Mouse (Mus musculus): ENCODE data around the gene Trib3. TPM values are rescaled to one million over a fixed set of nuclear protein-coding genes. Genes with fewer than 3 reads are reported as not detected.
"Not testable (repeated sequence)": the region's sequence is repeated elsewhere in the genome, so short reads cannot be mapped to it uniquely, and the experiment has no call there.

Gene Trib3
- polyA plus RNA-seq, 1 experiment from 2014 or later: 0.89 TPM

- ATAC-seq: peak; percentile 72
- Histone ChIP-seq H3K9me3 (no peaks in the 10 kb centered on the region), H3K4me2 (replicated peaks) (peak overlapping the region; percentile 34), H3K27me3 (0 out of 2 replicates have a peak, but pooled peaks cover 4% of the 10 kb centered on the region), H3K27ac (peak overlapping the region; percentile 68), H3K9ac (replicated peaks) (no peak overlapping the region), H3K4me1 (replicated peaks) (peaks cover 6% of the 10 kb centered on the region; the same call in 1 of the 2 replicates), H3K36me3 (no peaks in the 10 kb centered on the region), H3K4me3 (replicated peaks) (peak overlapping the region; percentile 9; the same call in 1 of the 2 replicates)
- 10% methylated on average over 17 of the region's 17 CpGs for WGBS
Observed at GRCm38 (mm10) chr2:152363245-152364147, 19.7 kb upstream of the Trib3 start.

DNA sequence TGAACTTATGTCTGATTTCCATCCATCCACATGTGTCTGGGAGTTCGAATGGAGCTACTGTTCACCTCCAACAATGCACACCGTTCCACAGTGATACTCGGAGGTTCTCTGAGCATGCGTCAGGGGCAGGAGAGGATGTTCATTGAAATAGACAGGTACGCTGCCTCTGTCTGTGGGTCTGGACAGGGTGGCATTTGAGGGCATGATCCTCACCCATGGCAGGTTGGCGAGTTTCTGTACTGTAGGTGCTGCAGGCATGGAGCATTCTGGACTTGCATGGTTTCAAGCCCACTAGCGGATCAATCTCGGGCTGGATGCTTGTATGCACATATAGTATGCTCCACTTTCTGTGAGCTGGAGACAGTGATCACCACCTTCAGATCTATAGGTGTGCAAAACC lies 17.4 kb upstream of the Trib3 start:
- no peak overlapping the region for H3K4me2 ChIP-seq (replicated peaks)
- no peaks in the 10 kb centered on the region for H3K36me3 ChIP-seq
- 0 out of 2 replicates have a peak, but pooled peaks cover 6% of the 10 kb centered on the region for H3K4me1 ChIP-seq (replicated peaks)
- no peaks in the 10 kb centered on the region for H3K9me3 ChIP-seq
- H3K27me3 ChIP-seq: no peaks in the 10 kb centered on the region
- no peak for ATAC-seq
- no peak overlapping the region for H3K4me3 ChIP-seq (replicated peaks)
- H3K27ac ChIP-seq: no peak overlapping the region
- 91% methylated on average over 8 of the region's 8 CpGs for WGBS
- no peak overlapping the region for H3K9ac ChIP-seq (replicated peaks)

GRCm38 (mm10) chr2:152360271-152360775 lies 16.5 kb upstream of the Trib3 start:
- no peaks in the 10 kb centered on the region for H3K9me3 ChIP-seq
- WGBS: 62% methylated on average over 7 of the region's 7 CpGs
- H3K4me3 ChIP-seq (replicated peaks): no peak overlapping the region
- no peaks in the 10 kb centered on the region for H3K27me3 ChIP-seq
- ATAC-seq: no peak
- H3K4me2 ChIP-seq (replicated peaks): no peak overlapping the region
- H3K27ac ChIP-seq: no peak overlapping the region
- 0 out of 2 replicates have a peak, but pooled peaks cover 6% of the 10 kb centered on the region for H3K4me1 ChIP-seq (replicated peaks)
- no peaks in the 10 kb centered on the region for H3K36me3 ChIP-seq
- no peak overlapping the region for H3K9ac ChIP-seq (replicated peaks)

DNA sequence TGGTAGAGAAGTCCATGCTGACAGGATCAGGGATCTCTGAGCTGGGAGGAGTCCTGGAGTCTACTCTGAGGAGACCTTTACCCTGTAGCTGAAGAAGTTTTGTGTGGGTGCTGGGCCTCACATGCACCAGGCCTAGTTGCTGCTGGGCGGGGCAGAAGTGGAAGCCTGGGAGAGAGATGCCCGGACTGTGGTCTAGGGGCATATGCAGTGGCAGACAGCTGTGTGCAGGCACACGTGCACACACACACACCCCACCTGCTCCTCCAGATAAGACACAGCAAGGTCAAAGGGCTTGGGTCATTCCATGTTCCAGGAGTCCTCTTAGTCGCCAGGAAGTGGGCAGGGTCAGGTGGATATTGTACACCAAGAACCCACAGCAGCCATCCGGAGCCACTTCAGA lies 15.8 kb upstream of the Trib3 start:
- ATAC-seq: no peak
- Histone ChIP-seq H3K27me3 (no peaks in the 10 kb centered on the region), H3K27ac (no peak overlapping the region), H3K4me1 (replicated peaks) (0 out of 2 replicates have a peak, but pooled peaks cover 6% of the 10 kb centered on the region), H3K4me3 (replicated peaks) (no peak overlapping the region), H3K36me3 (no peaks in the 10 kb centered on the region), H3K4me2 (replicated peaks) (no peak overlapping the region), H3K9ac (replicated peaks) (no peak overlapping the region), H3K9me3 (no peaks in the 10 kb centered on the region)
- 83% methylated on average over 5 of the region's 5 CpGs for whole genome bisulfite sequencing

DNA sequence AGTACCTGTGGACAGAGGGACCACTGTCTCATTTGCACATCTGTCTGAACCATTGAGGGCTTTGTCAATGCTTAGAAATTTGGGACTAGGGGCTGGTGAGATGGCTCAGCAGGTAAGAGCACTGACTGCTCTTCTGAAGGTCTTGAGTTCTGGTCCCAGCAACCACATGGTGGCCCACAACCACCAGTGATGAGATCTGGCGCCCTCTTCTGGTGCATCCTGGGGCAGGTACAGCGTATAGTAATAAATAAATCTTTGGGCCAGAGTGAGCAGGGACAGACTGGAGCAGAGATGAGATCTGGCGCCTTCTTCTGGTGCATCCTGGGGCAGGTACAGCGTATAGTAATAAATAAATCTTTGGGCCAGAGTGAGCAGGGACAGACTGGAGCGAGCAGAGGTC lies 15.1 kb upstream of the Trib3 start:
- not testable (repeated sequence) for H3K4me3 ChIP-seq (replicated peaks); H3K4me1 ChIP-seq (replicated peaks); H3K4me2 ChIP-seq (replicated peaks); H3K36me3 ChIP-seq; H3K9me3 ChIP-seq; H3K27ac ChIP-seq; H3K9ac ChIP-seq (replicated peaks); H3K27me3 ChIP-seq; ATAC-seq
- WGBS: 70% methylated on average over 5 of the region's 5 CpGs

GRCm38 (mm10) chr2:152357254-152357653 lies 13.4 kb upstream of the Trib3 start:
- 90% methylated on average over 3 of the region's 3 CpGs for WGBS
- Histone ChIP-seq H3K9me3 (no peaks in the 10 kb centered on the region), H3K27ac (no peak overlapping the region), H3K4me3 (replicated peaks) (no peak overlapping the region), H3K4me2 (replicated peaks) (no peak overlapping the region), H3K9ac (replicated peaks) (no peak overlapping the region), H3K36me3 (no peaks in the 10 kb centered on the region), H3K27me3 (no peaks in the 10 kb centered on the region), H3K4me1 (replicated peaks) (no peaks in the 10 kb centered on the region)
- ATAC-seq: no peak

- Histone ChIP-seq H3K4me2 (replicated peaks) (no peak overlapping the region), H3K27me3 (peaks cover 6% of the 10 kb centered on the region; the same call in 1 of the 2 replicates), H3K36me3 (no peaks in the 10 kb centered on the region), H3K9me3 (no peaks in the 10 kb centered on the region), H3K4me1 (replicated peaks) (no peaks in the 10 kb centered on the region), H3K9ac (replicated peaks) (no peak overlapping the region), H3K4me3 (replicated peaks) (no peak overlapping the region), H3K27ac (no peak overlapping the region)
- 91% methylated on average over 8 of the region's 8 CpGs for WGBS
- ATAC-seq: no peak
Observed at GRCm38 (mm10) chr2:152349842-152350540, 6.2 kb upstream of the Trib3 start.

GRCm38 (mm10) chr2:152349205-152349604 lies 5.4 kb upstream of the Trib3 start:
- no peak for ATAC-seq

DNA sequence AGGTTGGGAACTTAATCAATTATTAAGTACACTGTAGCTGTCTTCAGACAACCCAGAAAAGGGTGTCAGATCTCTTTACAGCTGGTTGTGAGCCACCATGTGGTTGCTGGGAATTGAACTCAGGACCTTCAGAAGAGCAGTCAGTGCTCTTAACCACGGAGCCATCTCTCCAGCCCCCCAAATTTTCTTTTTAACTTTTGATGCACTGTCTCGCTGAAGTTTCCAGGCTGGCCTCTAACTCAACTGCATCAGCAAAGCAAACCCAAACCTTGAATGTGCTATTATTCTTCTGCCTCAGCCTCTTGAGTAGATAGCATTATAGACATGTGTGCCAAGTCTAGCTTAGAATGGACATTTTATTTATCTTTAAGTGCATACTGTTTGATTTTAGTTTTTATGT lies 3.9 kb upstream of the Trib3 start:
- Histone ChIP-seq H3K27ac (no peak overlapping the region), H3K4me3 (replicated peaks) (no peak overlapping the region), H3K9me3 (no peaks in the 10 kb centered on the region), H3K9ac (replicated peaks) (no peak overlapping the region), H3K4me1 (replicated peaks) (peaks cover 17% of the 10 kb centered on the region), H3K4me2 (replicated peaks) (no peak overlapping the region), H3K36me3 (no peaks in the 10 kb centered on the region), H3K27me3 (peaks cover 12% of the 10 kb centered on the region)
- no peak for ATAC-seq
- WGBS: 81% methylated on average over 2 of the region's 2 CpGs

More at GRCm38 (mm10) chr2:152349205-152349604, 5.4 kb upstream of the Trib3 start:
- no peak overlapping the region for H3K9ac ChIP-seq (replicated peaks)
- no peak overlapping the region for H3K4me3 ChIP-seq (replicated peaks)
- no peak overlapping the region for H3K4me2 ChIP-seq (replicated peaks)
- peaks cover 12% of the 10 kb centered on the region for H3K27me3 ChIP-seq
- H3K4me1 ChIP-seq (replicated peaks): peaks cover 5% of the 10 kb centered on the region
- H3K27ac ChIP-seq: no peak overlapping the region
- H3K9me3 ChIP-seq: no peaks in the 10 kb centered on the region
- 87% methylated on average over 6 of the region's 6 CpGs for WGBS
- no peaks in the 10 kb centered on the region for H3K36me3 ChIP-seq

- Histone ChIP-seq H3K4me1 (replicated peaks) (peaks cover 17% of the 10 kb centered on the region), H3K9ac (replicated peaks) (no peak overlapping the region), H3K4me3 (replicated peaks) (no peak overlapping the region), H3K27ac (no peak overlapping the region), H3K27me3 (peaks cover 12% of the 10 kb centered on the region), H3K9me3 (no peaks in the 10 kb centered on the region), H3K36me3 (no peaks in the 10 kb centered on the region), H3K4me2 (replicated peaks) (no peak overlapping the region)
- 36% methylated on average over 9 of the region's 9 CpGs for WGBS
- no peak for ATAC-seq
Observed at GRCm38 (mm10) chr2:152346776-152347465, 3.1 kb upstream of the Trib3 start.

- 69% methylated on average over 6 of the region's 6 CpGs for WGBS
- no peak overlapping the region for H3K9ac ChIP-seq (replicated peaks)
- peaks cover 17% of the 10 kb centered on the region for H3K4me1 ChIP-seq (replicated peaks)
- no peak overlapping the region for H3K27ac ChIP-seq
- no peak overlapping the region for H3K4me3 ChIP-seq (replicated peaks)
- no peaks in the 10 kb centered on the region for H3K9me3 ChIP-seq
- no peaks in the 10 kb centered on the region for H3K36me3 ChIP-seq
- peaks cover 12% of the 10 kb centered on the region for H3K27me3 ChIP-seq
- ATAC-seq: no peak
- H3K4me2 ChIP-seq (replicated peaks): no peak overlapping the region
Observed at GRCm38 (mm10) chr2:152345393-152345792, 1.6 kb upstream of the Trib3 start.

Measured in midbrain, embryonic 13.5 days (tissue).